Mouse (Mus musculus) MEL (cell line): ENCODE measurements around the gene Mrps18a. TPM values are rescaled to one million over a fixed set of nuclear protein-coding genes. Genes with fewer than 3 reads are reported as not detected.

Source experiments
- DNase-seq: peaks from one replicate; pipeline ENCODE4 v3.0.0; 2011; ENCODE audit warnings: low read depth, low spot score
- H3K27ac ChIP-seq: 2 replicates; pipeline ENCODE4 v1.5.1; 2012; ENCODE audit warnings: low read depth, mild to moderate bottlenecking, control low read depth, low read length, moderate library complexity; ENCODE audit not compliant: control insufficient read depth
- H3K27me3 ChIP-seq, 2 experiments: fragments of 150-350 bp in 1 of 2; sonication (generic) in 1 of 2; 2 replicates each; pipeline ENCODE4 v1.6.1; 2012; ENCODE audit warnings: low read length in 2 of 2, mild to moderate bottlenecking in 2 of 2, improper control_type of control experiment in 1 of 2, moderate library complexity in 1 of 2; ENCODE audit not compliant: insufficient read depth in 2 of 2, control insufficient read depth in 1 of 2
- H3K36me3 ChIP-seq, 2 experiments: 2 replicates each; pipeline ENCODE4 v1.6.1; 2012 to 2014; ENCODE audit warnings: low read length in 2 of 2, improper control_type of control experiment in 1 of 2, inconsistent platforms in 1 of 2, mild to moderate bottlenecking in 1 of 2; ENCODE audit not compliant: insufficient read depth in 2 of 2, control insufficient read depth in 1 of 2
- H3K4me1 ChIP-seq, 2 experiments: fragments of 150-350 bp in 1 of 2; sonication (generic) in 1 of 2; 2 replicates each; pipeline ENCODE4 v1.6.1; 2012; ENCODE audit warnings: low read length in 2 of 2, improper control_type of control experiment in 1 of 2, mild to moderate bottlenecking in 1 of 2; ENCODE audit not compliant: insufficient read depth in 2 of 2, control insufficient read depth in 1 of 2
- H3K4me3 ChIP-seq, 2 experiments: fragments of 150-350 bp in 1 of 2; sonication (generic) in 1 of 2; 2 replicates each; pipeline ENCODE4 v1.5.1; 2012; ENCODE audit warnings: low read depth in 2 of 2, low read length in 2 of 2, mild to moderate bottlenecking in 2 of 2, moderate library complexity in 2 of 2, control low read depth in 1 of 2, improper control_type of control experiment in 1 of 2; ENCODE audit not compliant: control insufficient read depth in 1 of 2, insufficient read depth in 1 of 2
- H3K79me2 ChIP-seq: 2 replicates; pipeline ENCODE4 v1.6.1; 2012; ENCODE audit warnings: mild to moderate bottlenecking, low read length, moderate library complexity; ENCODE audit not compliant: control insufficient read depth, poor library complexity, insufficient read depth
- H3K9ac ChIP-seq: 2 replicates; pipeline ENCODE4 v1.6.1; 2012; ENCODE audit warnings: low read depth, mild to moderate bottlenecking, control low read depth, low read length, moderate library complexity; ENCODE audit not compliant: control insufficient read depth, poor library complexity, severe bottlenecking
- H3K9me3 ChIP-seq: fragments of 150-350 bp; sonication (generic); replicated peaks from 2 replicates; pipeline ENCODE4 v1.6.1; 2012; ENCODE audit warnings: mild to moderate bottlenecking, low read length, improper control_type of control experiment, moderate library complexity; ENCODE audit not compliant: insufficient read depth
- CHD1 ChIP-seq: IDR thresholded peaks from 2 replicates; pipeline ENCODE4 v1.6.1; 2012; ENCODE audit warnings: low read depth, mild to moderate bottlenecking, inconsistent platforms, low read length, improper control_type of control experiment
- CHD2 ChIP-seq: IDR thresholded peaks from 2 replicates; pipeline ENCODE4 v1.6.1; 2011; ENCODE audit warnings: low read length, improper control_type of control experiment
- CTCF ChIP-seq, 3 experiments: IDR thresholded peaks in 2 of 3; conservative IDR thresholded peaks in 1 of 3; 2 replicates each; pipeline ENCODE4 v1.5.1; 2011 to 2012; ENCODE audit warnings: low read length in 3 of 3, low read depth in 2 of 3, mild to moderate bottlenecking in 2 of 3, improper control_type of control experiment in 1 of 3, inconsistent platforms in 1 of 3, mixed read lengths in 1 of 3, moderate library complexity in 1 of 3; ENCODE audit not compliant: control insufficient read depth in 1 of 3, insufficient read depth in 1 of 3, poor library complexity in 1 of 3, severe bottlenecking in 1 of 3
- EP300 ChIP-seq, 2 experiments: IDR thresholded peaks; 2 replicates each; pipeline ENCODE4 v1.6.1; 2011; ENCODE audit warnings: improper control_type of control experiment in 2 of 2, low read length in 2 of 2, low read depth in 1 of 2, mild to moderate bottlenecking in 1 of 2
- ETS1 ChIP-seq: IDR thresholded peaks from 2 replicates; pipeline ENCODE4 v1.6.1; 2012; ENCODE audit warnings: low read depth, mild to moderate bottlenecking, inconsistent platforms, low read length, improper control_type of control experiment, moderate library complexity
- GATA1 ChIP-seq: IDR thresholded peaks from 2 replicates; pipeline ENCODE4 v1.6.1; 2011; ENCODE audit warnings: low read depth, low read length, improper control_type of control experiment
- JUND ChIP-seq: IDR thresholded peaks from 2 replicates; pipeline ENCODE4 v1.6.1; 2011; ENCODE audit warnings: low read depth, mild to moderate bottlenecking, improper control_type of control experiment, low read length
- MAFK ChIP-seq: IDR thresholded peaks from 2 replicates; pipeline ENCODE4 v1.6.1; 2011; ENCODE audit warnings: low read depth, mild to moderate bottlenecking, low read length, improper control_type of control experiment, borderline replicate concordance
- MAX ChIP-seq: IDR thresholded peaks from 2 replicates; pipeline ENCODE4 v1.6.1; 2011; ENCODE audit warnings: low read length, improper control_type of control experiment
- MXI1 ChIP-seq: IDR thresholded peaks from 2 replicates; pipeline ENCODE4 v1.6.1; 2011; ENCODE audit warnings: mild to moderate bottlenecking, low read depth, low read length, improper control_type of control experiment
- NRF1 ChIP-seq: IDR thresholded peaks from 2 replicates; pipeline ENCODE4 v1.6.1; 2014; ENCODE audit warnings: low read depth, mild to moderate bottlenecking, inconsistent platforms, low read length, improper control_type of control experiment, moderate library complexity; ENCODE audit not compliant: poor library complexity, insufficient read depth, severe bottlenecking
- POLR2A ChIP-seq, 2 experiments: IDR thresholded peaks; 2 replicates each; pipeline ENCODE4 v1.6.1; 2011 to 2012; ENCODE audit warnings: low read length in 2 of 2, mild to moderate bottlenecking in 2 of 2, control low read depth in 1 of 2, improper control_type of control experiment in 1 of 2, low read depth in 1 of 2, moderate library complexity in 1 of 2; ENCODE audit not compliant: control insufficient read depth in 1 of 2, insufficient read depth in 1 of 2, poor library complexity in 1 of 2
- POLR2AphosphoS2 ChIP-seq: IDR thresholded peaks from 2 replicates; pipeline ENCODE4 v1.6.1; 2011; ENCODE audit warnings: low read length, improper control_type of control experiment
- POLR2AphosphoS5 ChIP-seq: IDR thresholded peaks from 2 replicates; pipeline ENCODE4 v1.6.1; 2012; ENCODE audit warnings: low read depth, borderline replicate concordance, mild to moderate bottlenecking, inconsistent platforms, low read length, moderate library complexity, mixed read lengths
- TAL1 ChIP-seq: IDR thresholded peaks from 2 replicates; pipeline ENCODE4 v1.6.1; 2012; ENCODE audit warnings: mild to moderate bottlenecking, inconsistent platforms, low read length, moderate library complexity, mixed read lengths
- TCF12 ChIP-seq: IDR thresholded peaks from 2 replicates; pipeline ENCODE4 v1.6.1; 2014; ENCODE audit warnings: low read depth, mild to moderate bottlenecking, inconsistent platforms, low read length, improper control_type of control experiment, moderate library complexity
- UBTF ChIP-seq: IDR thresholded peaks from 2 replicates; pipeline ENCODE4 v1.6.1; 2012; ENCODE audit warnings: low read depth, mild to moderate bottlenecking, inconsistent platforms, low read length, improper control_type of control experiment, moderate library complexity, borderline replicate concordance; ENCODE audit not compliant: insufficient read depth
- polyA plus RNA-seq, 2 experiments: library from polyadenylated mRNA; stranded (reverse) in 1 of 2; unstranded in 1 of 2; fragments of >175 nt in 1 of 2; fragments of >200 nt in 1 of 2; gene quantifications; 2 replicates each; pipeline versions ENCODE4 v1.2.1 to v1.2.4; 2012; ENCODE audit warnings: low replicate concordance in 2 of 2, low read depth in 1 of 2; ENCODE audit not compliant: insufficient read length in 2 of 2, insufficient read depth in 1 of 2, missing spikeins in 1 of 2
- total RNA-seq: library from RNA; depleted of rRNA; stranded (reverse); fragments of 300-350 nt; gene quantifications from 2 replicates; pipeline ENCODE4 v1.2.3, GENCODE M21; 2012

Mrps18a gene
- total and polyA plus RNA-seq, 3 experiments, result 159 to 181 TPM; not detected in 1

DNA sequence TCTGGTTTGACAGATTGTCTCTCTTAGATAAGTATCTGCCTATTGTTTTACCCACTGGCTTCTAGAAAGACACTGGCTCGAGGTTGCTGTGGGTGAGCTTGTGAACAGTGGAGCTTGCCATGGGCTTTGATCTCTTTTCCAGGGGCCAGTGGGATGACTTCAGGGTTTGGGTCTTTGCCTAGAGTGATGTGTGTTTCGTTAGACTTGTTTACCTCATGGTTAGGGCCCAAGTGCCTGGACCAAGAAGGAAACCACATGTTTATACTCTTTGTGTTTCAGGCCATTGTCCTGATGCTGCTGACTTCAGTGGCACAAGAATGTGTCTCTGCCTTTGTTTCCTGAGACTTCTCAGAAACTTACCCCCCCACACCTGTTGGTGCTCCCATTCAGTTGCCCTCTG is 4.7 kb downstream of the Mrps18a start:
- DNase-seq, result no peak
- Histone ChIP-seq H3K9me3 (no peaks in the 10 kb centered on the region), H3K4me1 (peaks cover 4 to 12% of the 10 kb centered on the region in 2 experiments; a peak in 2 of 4 replicates)
- TF ChIP-seq POLR2AphosphoS5 (no peak), EP300 (IDR thresholded peaks at IDR 0.05; ENCODE audit: low read depth in 1 of 2, low read length in 2 of 2) (no peak), CHD2 (no peak), JUND (no peak), ETS1 (no peak), POLR2A (IDR thresholded peaks at IDR 0.05; ENCODE audit: control insufficient read depth in 1 of 2, insufficient read depth in 1 of 2, low read depth in 1 of 2, low read length in 2 of 2, poor library complexity in 1 of 2) (no peak), TAL1 (no peak)
- TF ChIP-seq, all 39 proteins: peak for 0
- no peaks in the 10 kb centered on the region for H3K27me3 ChIP-seq
- H3K79me2 ChIP-seq, result peaks cover 35% of the 10 kb centered on the region
- no peak overlapping the region for H3K9ac ChIP-seq
- peaks cover 4 to 8% of the 10 kb centered on the region in 2 experiments for H3K36me3 ChIP-seq
- H3K27ac ChIP-seq, result no peak overlapping the region
- H3K4me3 ChIP-seq, result no peak overlapping the region

DNA sequence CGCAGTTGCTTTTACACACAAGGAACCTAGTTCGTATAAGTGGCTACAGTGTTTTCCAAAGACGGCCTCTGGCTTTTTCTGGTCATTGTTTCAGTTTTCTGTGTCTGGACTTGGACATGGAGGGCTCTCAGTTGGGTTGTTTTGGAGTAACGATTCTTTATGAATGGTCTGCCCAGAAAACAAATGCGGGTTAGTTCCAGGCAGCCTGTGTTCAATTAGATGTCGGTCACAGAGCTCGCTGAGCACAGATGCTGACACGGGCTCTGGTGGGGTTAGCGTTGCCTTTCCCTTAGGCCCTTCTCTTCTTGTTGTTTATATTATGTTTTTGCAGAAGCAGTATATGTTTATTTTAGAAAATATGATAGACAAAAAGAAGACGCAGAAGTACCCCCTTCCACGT is 5.4 kb downstream of the Mrps18a start:
- TF ChIP-seq TAL1, result no peak
- TF ChIP-seq POLR2AphosphoS2, result no peak
- no peak for TF ChIP-seq MAX
- no peak for TF ChIP-seq MAFK
- TF ChIP-seq, all 39 proteins: peak for 0
- no peak overlapping the region for H3K27ac ChIP-seq
- H3K27me3 ChIP-seq, result no peaks in the 10 kb centered on the region
- peaks cover 31% of the 10 kb centered on the region for H3K79me2 ChIP-seq
- DNase-seq, result no peak
- H3K4me1 ChIP-seq, result peaks cover 4 to 12% of the 10 kb centered on the region in 2 experiments; a peak in 2 of 4 replicates
- no peaks in the 10 kb centered on the region for H3K9me3 ChIP-seq
- H3K9ac ChIP-seq, result no peak overlapping the region
- H3K4me3 ChIP-seq, result no peak overlapping the region
- peaks cover 4 to 8% of the 10 kb centered on the region in 2 experiments for H3K36me3 ChIP-seq

DNA sequence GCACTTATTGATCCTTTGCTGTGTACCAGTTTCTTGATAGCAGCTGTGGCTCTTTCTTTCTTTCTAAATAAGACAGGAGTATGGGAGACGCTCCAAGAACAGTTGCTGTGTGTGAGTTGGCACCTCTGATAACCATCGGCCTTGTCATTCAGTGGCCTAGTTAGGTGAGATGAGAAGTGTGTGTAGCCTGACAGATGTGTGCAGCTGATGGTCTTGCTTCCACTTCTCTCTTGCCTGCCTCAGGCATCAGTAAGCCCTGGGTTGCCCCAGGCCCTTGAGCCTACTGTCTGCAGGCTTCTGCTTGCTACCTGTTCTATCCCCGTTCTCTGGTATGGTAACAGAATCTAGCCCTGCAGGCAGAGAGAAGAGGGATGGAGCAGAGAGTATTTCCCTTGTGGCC is 6.1 kb downstream of the Mrps18a start:
- peaks cover 24% of the 10 kb centered on the region for H3K79me2 ChIP-seq
- H3K36me3 ChIP-seq, result peaks cover 3 to 4% of the 10 kb centered on the region in 2 experiments
- no peaks in the 10 kb centered on the region for H3K9me3 ChIP-seq
- H3K4me3 ChIP-seq, result no peak overlapping the region
- no peak overlapping the region for H3K27ac ChIP-seq
- no peaks in the 10 kb centered on the region for H3K27me3 ChIP-seq
- peak overlapping the region; percentile 8; the same call in 1 of the 2 replicates for H3K9ac ChIP-seq
- no peak for TF ChIP-seq NRF1
- no peak for TF ChIP-seq MXI1
- TF ChIP-seq EP300 (IDR thresholded peaks at IDR 0.05; ENCODE audit: low read depth in 1 of 2, low read length in 2 of 2), result no peak
- no peak for TF ChIP-seq GATA1
- TF ChIP-seq CTCF (IDR thresholded peaks at IDR 0.05 in 2 of 3, conservative IDR thresholded peaks at IDR 0.05 in 1 of 3; ENCODE audit: control insufficient read depth in 1 of 3, insufficient read depth in 1 of 3, low read depth in 2 of 3, low read length in 3 of 3, poor library complexity in 1 of 3, severe bottlenecking in 1 of 3), result no peak
- no peak for TF ChIP-seq POLR2AphosphoS2
- no peak for TF ChIP-seq CHD1
- TF ChIP-seq UBTF, result no peak
- no peak for TF ChIP-seq JUND
- no peak for TF ChIP-seq TCF12
- no peak for DNase-seq
- H3K4me1 ChIP-seq, result peaks cover 0 to 6% of the 10 kb centered on the region in 2 experiments; a peak in 1 of 4 replicates
